Mouse (Mus musculus) kidney, postnatal 4 days (tissue): ENCODE data around the gene Kcnmb1.

ENCODE experiments used
- DNase-seq, 2 experiments: peaks; one replicate each; pipeline ENCODE4 v3.0.0; 2021; ENCODE audit warnings: mixed read lengths in 2 of 2

The Kcnmb1 gene

DNA sequence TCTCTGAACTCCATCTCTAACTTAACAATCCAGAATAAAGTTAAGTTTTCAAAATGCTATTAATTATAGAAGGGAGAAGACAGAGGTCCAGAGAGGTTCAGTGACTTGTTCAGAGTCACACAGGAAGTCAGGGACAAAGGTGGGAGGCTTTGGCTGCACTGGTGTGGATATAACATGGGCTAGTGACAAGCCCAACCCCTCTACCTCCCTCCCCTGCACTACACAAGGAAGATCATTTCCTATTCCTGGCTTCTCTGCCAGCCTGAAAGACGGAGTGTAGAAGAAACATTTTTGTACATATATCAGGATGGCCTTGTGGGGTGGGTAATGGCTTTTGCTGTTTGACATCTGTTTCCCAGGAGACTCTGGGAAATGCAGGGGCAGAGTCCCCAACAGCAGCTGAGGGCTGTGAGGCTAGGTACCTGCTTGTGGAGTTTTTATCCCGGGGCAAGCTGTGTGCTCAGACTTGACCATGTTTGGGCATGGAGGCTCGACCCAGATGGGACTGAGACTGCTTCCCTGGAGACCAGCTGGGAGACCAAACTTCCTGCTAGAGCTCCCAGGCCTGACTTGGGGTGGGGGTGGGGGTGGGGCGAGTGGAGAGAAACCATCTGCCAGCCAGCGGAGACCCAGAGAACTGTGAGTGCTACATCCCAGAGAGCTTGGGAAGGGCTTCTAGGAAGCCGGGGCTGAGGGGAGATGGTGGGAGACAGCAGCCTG is at the start of gene Kcnmb1:
Gene Kcnmb1 (plus strand): TSS at position 326 of the 720 bp plus-strand sequence.
- DNase-seq = peak; percentile 55 to 71

DNA sequence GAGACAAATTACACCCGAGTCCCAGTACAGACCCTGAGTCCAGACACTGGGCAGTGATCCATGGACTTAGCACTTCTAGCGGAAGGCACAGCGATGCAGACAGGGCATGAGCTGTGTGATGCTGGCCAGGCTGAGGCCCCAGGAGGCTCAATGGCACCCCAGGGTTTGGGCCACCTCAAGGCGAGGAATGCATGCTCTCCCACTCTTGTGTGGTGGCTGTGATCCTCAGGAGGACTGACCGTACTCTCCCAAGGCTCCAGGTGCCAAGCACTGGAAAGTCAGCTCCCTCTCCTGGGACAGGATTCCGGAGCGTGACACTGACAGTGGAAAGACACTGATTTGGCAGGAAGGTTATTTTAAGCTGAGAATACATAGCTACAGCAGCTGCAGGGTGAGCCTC is 49.8 kb upstream of the Kcnmb1 start:
- DNase-seq = no peak

DNA sequence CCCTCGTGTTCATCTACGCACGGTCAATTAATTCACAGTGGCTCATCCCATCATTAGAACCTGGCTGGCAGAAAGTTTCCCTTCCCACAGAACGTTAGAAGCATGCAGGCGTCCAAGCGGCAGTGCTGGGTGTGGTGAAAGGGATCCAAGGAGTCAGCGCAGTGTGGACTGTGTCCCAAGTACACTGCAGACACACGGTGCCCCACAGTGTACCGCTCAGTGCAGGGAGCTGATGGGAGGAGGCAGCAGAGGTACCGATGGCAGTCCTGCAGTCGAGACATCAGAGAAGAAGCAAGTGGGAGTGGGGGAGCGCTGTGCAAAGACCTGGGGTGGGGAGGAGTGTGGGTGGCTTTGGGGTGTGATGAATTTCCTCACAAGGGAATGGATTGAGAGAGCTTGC is 48.6 kb upstream of the Kcnmb1 start:
- no peak for DNase-seq

DNA sequence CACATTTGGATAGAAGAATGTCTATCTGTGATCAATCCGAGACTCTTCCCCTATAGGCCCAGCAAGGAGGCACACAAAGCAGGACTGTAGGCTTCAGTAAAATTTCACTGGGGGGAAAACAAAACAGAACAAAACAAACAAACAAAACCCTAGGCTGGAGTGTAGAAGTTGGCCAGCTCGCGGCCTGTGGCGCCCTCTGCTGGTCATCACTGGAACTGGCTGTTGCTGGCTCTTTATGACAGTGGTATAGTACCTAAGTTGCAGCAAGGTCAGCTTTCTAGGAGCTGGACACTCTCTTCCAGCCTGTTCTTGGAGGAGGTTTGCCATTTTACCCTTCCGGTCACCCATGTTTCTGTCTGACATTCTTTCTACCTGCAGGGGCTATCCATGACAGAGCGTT is 45.2 kb upstream of the Kcnmb1 start:
- DNase-seq = peak; percentile 85 to 86

DNA sequence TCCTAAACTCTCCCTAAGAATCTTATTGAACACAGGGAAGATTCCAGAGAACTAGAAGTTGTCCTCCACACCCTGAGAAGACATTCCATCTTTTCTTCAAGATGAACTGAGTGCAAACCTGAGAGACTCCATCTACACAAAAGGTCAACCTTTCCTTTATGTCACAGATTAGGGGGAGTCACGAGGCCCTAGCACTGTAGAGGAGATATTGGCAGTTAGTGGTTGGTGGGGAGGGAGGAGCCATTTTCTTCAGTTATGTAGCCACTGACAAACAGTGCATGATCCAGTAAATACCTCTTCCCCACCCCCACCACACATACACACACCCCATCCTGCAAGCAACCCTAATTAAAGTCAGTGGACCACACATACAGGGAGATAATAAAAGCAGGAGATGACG is 44.4 kb upstream of the Kcnmb1 start:
- DNase-seq = no peak

DNA sequence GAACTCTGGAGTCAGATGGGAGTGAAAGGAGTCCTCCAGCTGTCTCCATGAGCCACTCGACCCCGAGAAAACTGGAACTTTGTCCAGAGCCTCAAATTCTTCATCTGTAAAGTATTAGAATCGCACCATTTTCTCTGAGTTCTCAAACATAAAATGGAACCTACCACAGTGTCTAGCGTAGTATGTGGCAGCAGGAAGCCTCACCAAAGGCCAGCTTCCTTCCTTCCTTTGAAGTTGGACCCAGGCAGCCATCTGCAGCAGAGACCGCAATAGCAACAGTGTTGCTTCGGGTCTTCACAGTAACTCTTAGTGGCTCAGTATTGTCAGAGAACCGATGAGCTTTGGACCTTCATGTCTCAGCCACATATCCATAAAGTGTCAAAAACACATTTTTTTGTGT is 43.0 kb upstream of the Kcnmb1 start:
- DNase-seq = no peak

DNA sequence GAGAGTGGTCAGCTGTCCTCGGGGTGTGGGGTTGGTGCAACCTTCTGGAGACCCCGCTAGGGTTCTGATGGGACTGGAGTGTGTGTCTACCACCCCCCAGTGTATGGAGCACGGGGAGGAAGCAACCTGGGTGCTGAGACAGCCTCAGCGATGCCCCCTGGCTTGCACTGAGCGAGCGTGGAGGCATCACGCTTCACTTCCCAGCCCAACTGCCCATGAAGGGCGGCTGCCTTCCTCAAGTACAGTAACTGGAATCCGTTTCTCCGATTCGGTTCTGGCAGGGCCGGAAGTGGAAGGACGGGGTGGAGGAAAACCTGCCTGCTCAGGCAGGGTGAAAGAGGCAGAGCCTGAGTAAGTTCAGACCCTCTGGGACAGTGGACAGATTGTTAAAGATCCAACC is 41.4 kb upstream of the Kcnmb1 start:
- peak; percentile 40 to 61 for DNase-seq

DNA sequence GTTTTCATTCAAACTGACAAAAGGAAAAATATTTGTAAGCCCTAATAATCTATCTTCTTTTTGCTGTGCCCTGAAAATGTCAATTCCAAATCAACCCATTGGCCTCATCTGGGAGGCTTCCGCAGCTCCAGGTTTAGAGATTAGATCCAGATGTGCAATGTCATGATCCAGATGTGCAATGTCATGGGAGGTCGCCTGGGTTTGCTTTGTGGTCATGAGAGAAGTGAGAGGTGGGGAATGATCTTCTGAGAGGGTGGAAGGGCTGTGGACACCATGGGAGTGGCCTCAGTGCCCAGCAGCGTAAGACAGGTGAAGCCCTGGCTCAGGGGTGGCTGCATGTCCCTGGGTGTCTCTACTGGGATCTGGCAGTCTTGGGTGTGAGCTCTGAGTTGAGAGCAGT is 39.8 kb upstream of the Kcnmb1 start:
- DNase-seq = no peak

DNA sequence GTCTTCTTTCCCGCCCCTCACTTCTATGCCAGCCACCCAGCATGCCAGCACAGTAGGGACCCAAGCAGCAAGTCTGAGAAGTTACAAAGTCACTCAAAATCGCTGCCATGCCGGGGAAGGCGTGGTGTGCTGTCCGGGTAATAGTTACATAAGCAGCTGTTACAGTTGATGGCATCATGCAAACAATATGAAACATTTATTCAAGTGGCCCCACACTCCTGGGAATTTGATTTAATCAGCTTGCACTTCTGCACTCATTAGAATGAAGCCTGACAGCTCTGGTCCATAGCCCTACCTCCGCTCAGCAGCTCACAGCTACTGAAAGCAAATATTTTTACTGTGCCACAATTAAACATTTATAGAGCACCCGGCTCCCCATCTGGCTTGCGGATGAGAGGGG is 37.0 kb upstream of the Kcnmb1 start:
- no peak for DNase-seq

DNA sequence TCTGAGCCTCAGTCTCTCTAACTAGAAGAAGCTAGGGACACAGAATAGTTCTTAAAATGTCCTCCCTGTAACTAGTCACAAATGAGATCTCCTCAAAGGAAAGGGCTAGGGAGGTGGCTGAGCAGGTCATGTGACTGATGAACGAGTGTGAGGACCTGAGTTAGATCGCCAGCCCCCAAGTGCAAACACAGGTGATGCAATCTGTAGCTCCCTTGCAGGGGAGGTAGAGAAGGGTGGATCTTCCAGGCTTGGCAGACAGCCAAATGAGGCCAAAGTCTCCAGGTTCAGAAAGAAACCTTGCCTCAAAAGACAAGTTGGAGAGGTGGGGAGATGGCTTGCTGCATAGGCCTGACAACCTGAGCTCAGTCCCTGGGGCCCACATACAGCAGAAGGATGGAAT is 36.3 kb upstream of the Kcnmb1 start:
- DNase-seq = peak in 1 of 2 experiments; percentile 37

DNA sequence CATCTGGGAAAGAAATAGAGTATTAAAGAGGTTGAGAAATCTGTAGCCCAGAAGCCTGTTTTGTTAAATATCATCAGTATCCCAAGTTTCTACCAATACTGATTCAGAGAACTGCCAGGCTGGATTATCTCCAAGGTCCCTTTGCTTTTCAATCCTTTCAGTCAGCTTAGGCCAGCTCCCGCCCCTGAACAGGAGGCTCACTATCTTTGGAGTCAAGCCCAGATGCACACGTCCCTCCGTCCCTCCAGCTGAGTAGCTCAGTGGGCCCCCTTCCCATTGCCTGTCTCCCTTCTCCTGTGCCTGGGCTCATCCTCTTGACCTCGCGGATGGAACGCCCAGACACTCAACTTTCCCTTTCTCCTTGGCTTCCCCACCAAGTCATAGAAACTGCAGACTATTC is 35.5 kb upstream of the Kcnmb1 start:
- DNase-seq = no peak

DNA sequence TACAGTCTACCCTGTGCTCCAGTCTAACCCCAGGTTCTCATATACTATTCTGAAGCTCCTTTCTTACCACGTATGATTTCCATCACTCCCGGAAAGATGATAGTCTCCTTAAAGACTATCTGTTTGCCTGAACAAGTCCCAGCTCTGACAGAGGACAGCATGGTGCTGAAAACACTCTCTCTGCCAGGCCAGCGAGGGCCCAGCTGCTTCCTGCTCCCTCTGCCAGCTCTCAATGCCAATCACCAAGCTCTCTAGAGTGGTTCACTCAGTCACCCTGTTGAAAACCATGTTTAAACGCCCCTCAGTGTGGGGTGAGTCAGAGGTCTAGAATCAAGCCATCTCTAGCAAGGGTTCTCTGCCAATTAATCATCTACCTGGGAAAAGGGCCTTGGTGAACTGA is 35.0 kb upstream of the Kcnmb1 start:
- DNase-seq = no peak

DNA sequence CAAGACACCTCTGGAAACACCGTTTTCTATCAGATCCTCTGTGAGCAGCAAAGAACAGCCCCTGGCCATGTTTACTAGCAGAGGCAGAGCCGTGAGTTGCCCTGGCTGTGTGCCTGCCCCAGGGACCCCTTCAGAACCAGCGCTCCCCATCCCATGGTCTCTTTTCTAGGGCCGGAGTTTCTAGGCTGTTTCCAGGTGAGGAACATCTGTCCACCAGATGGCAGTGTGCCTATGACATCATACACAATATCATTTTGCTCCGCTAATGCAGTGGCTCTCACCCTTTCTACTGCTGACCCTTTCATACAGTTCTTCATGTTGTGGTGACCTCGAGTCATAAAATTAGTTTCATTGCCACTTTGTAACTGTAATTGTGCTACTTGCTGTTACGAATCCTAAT is 34.2 kb upstream of the Kcnmb1 start:
- peak; percentile 68 to 74 for DNase-seq

DNA sequence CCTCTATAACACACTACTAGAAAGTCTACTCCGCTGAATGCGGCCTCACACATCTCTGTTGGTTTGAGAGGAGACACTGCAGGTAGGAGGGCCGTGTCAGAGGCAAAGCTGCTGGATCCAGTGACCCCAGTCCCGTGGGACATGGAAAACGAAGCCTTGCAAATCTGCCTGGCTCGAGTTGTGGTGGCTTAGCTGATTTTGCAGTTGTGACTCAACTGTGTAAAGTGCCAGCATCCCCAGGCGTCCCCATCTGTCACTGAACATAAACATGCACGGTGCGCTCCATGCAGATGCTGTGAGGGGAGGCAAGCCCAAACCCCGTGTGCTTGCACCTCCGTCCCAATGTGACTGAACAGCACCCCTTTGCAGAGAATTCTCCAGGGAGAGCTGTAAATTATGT is 33.4 kb upstream of the Kcnmb1 start:
- no peak for DNase-seq

DNA sequence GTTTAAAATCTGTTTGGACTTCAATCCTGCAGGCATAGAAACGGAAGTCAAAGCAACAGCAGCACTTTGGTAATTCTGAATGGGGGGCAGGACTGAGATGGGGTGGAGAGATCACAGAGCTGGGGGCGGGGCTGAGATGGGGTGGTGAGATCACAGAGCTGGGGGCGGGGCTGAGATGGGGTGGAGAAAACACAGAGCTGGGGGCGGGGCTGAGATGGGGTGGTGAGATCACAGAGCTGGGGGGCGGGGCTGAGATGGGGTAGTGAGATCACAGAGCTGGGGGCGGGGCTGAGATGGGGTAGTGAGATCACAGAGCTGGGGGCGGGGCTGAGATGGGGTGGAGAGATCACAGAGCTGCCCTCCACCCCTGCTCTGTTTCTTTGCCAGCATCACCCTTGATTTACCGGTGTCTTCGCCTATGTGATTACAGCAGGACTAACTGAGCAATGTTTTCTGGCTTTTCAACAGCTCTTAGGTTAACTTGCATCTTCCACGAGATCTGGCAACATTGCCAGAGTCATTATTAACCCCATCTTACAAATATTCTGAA is 30.9 kb upstream of the Kcnmb1 start:
- DNase-seq = peak; percentile 79 to 87

DNA sequence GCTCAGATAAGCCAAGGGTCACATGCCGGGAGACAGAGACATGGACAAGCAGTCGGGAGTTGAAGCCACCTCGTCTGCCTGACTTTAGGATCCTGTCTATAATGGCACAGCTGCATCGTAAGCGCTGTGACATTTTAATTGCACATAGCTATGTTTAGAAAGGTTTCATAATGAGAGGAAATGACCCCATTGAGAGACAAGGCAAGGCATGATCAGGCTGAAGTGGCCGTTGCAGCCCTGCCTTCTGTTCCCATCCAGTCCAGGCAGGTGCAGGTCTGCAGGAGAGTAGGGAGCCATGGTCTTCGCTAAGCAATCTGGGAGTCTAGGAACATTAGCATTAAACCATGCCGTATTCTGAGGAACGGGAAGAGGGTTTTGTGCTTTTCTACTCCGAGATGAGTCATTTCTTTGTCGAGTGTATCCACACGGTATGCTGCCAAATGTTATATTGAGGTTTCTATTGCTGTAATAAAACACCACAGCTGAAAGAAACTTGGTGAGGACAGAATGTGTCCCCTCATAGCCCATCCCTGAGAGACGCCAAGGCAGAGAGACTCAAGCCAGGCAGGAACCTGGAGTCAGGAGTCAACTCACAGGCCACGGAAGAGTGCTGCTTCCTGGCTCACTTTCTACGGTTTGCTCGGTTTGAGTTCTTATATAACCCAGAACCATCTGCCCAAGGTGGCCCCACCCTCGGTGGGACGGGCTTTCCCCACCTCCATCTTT is 30.3 kb upstream of the Kcnmb1 start:
- DNase-seq = peak; percentile 54 to 68

DNA sequence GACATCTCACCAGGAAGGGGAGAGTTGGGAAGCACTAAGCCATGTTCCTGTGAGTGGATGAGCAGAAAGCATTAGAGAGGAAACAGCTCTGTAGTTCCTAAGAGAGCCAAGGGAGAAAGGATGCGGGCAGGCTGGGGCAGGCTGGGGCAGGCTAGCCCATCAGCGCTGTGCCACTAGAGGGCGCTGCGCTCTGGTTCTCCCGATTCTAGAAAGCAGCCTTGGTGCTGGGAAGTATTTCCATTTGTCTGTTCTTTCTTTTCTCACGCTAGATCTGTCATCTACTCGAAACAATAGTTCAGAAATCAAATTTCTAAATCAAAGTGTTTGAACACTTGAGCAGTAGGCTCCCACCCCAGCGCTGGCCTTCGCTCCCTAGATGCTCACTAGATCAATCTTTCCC is 28.5 kb upstream of the Kcnmb1 start:
- DNase-seq = peak in 1 of 2 experiments; percentile 17

DNA sequence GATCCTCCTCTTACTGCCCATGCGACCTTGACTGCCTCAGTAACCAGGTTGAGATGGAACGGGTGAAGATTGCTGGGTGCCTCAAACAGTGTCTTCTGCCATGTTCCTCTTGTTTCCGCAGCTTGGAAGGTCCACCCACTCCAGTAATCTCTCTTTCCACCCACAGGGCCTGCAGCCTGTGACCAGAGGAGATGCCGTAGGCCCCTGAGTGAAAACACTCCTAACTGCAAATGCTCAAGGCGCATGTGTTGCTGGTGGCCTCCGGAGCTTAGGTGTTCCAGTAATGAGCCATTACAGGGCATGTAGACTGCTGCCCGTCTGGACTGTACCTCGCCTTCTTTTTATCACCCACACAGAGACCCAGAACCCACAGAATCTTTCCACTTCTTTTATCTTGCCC is 25.2 kb upstream of the Kcnmb1 start:
- DNase-seq = no peak

DNA sequence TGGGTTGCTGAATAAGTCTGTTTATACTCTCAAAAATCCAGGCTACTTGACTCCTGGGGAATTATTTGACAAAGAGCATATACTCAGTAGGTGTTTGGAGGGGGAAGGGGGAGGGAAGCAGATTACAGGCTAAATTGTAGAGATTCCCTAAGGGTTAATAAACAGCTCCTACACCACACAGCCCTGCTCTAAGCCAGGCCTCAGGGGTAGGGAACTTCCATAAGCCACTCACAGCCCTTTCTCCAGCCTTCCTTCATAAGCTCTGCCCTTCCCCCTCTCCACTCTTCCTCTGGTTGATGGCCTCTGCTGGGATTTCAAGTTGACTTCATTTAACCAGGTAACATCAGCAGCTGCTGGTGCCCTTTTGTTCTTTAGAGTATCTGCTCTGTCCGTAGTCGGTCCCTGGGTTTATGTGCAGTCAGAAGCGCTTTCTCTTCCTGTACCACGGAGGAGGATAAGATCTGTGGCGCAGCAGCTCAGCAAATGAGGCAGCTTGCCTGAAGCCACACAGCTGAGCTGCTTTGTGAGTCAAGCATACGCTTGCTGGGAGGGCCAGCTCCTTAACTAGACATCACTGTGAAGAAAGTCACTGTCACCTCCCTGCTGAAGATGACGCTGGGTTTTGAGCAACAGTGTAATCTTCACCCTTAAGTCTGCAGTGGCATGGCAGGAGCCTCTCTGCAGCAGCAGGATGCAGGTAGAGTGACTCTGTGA is 24.1 kb upstream of the Kcnmb1 start:
- no peak for DNase-seq

DNA sequence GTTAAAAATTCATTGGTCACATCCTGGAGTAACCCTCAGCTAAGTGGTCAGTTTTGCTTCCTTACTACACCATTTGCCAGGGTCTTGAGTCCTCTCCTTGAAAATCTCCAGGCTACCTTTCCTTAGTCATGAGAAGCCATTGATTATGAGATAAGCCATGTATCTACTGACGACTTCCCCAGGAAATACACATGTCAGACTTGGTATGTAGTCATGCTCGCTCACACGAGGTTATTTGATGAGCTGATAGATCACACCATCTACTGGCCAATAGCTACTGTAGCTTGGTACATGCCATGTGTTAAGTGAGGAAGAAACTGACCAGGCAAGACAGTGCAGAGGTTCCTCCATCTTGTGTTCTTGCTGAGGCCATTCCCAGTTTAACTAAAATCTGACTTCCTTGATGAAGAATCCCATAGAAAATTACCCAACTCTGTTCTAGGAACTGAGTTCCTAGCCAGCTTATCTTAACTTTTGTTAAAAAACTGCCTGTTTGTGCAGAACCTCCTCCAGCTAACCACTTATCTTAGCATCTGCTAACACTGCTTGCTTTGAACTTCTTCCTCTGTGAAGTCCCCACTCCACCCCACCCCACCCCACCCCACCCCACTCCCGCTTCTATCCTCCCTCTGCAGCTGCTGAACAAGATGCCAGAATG is 23.2 kb upstream of the Kcnmb1 start:
- DNase-seq = no peak

DNA sequence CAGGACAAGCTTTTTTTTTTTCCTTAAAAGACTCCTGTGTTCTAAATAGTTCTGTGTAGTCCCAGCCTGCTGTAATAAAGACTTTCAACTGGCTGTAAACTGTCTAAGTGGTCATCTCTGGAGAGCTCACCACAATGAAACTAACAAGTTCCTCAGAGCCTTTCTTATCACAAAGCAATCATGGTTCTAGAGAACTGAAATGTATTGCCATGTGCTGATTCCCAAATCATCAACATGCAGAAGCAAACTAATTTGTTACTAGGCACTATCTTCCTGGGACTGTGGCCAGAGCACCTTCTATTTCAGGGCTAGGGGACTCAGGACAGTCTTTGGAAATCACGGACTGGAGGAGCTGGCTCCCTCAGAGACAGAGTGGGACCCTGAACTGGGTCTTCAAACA is 19.2 kb upstream of the Kcnmb1 start:
- no peak for DNase-seq

DNA sequence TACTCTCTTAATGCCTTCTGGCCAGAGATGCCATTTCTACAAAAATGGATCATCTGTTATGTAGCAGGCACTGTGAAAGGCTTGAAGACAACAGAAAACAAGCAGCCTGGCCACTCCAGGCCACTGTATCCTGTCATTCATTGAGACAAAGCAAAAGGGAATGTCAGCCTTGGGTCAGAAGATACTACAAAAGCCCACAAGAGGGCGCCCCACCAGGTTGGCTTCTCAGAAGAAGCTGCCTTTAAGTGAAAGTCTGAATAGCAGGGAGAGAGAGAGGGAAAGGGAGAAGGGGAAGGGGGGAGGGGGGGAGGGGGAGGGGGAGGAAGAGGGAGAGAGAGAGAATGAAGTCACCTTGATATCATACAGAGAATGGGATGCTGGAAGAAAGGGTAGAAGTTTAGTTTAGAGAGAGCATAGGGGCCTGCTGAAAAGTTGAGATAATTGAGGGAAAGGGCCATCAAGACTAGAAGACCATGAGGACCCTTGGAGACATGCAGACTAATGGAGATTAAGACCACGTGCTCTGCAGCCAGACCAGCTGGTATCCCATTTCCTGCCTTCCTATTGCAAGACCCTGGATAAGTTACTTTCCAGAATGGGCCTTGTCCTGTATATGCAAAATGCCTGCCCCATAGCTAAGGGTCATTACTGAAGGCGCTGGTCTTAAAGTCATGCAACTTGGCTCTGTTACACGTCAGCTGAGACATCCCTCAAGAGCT is 18.6 kb upstream of the Kcnmb1 start:
- DNase-seq = peak; percentile 54 to 55
